Mouse (Mus musculus) left cerebral cortex, adult 18-20 months (tissue): ENCODE measurements around the gene Pde8a. TPM values are rescaled to one million over a fixed set of nuclear protein-coding genes. Genes with fewer than 3 reads are reported as not detected.

ENCODE experiments used
- DNase-seq, 2 experiments: peaks; one replicate each; pipeline ENCODE4 v3.0.0; 2021 to 2022; ENCODE audit warnings: low spot score in 2 of 2, mixed read lengths in 1 of 2
- total RNA-seq, 2 experiments: library from RNA; stranded (reverse); gene quantifications; 2 replicates each; pipeline ENCODE4 v1.2.3; 2021

Gene Pde8a
- total RNA-seq, 2 experiments from 2014 or later: 7.5 to 7.9 TPM

- DNase-seq: no peak
Observed at GRCm38 (mm10) chr7:81379363-81379762, 166.0 kb downstream of the Pde8a start.

Other genes with a start within 250 kb of the Pde8a start
- gene Zfp592, start 219.9 kb upstream of the Pde8a start, total RNA-seq: 10 to 100 TPM; 19.3 to 20.0 TPM
- under 1 TPM; 0.23 to 0.30 TPM for gene Alpk3, start 156.0 kb upstream of the Pde8a start, total RNA-seq
- gene Slc28a1, start 98.8 kb upstream of the Pde8a start, total RNA-seq: under 1 TPM; 0.16 to 0.30 TPM
- gene Rps17, start 131.7 kb downstream of the Pde8a start, total RNA-seq: 100 to 1,000 TPM; 537 to 543 TPM
- 100 to 1,000 TPM; 102 to 104 TPM for gene Cpeb1, start 241.9 kb downstream of the Pde8a start, total RNA-seq